Mouse (Mus musculus): ENCODE data around the gene Zfp385a.

Gene Zfp385a

DNA sequence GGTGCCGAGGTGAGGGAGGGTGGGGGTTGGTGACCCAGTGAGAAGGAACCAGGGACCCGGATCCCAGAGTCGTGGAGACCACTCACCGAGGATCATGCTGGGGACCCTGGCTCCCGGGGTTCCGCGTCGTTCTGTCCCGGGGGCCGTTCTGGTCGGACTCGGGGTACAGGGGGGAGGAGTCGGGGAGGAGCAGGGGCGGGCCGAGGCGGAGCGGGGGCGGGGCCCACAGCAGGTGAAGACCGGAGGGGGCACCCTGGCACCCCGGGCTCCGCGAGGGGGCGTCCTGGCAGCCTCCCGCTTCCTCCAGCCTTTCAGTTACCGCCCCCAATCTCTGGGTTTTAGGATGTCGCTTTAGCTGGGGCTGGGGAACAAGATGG lies at the start of gene Zfp385a:
Gene Zfp385a, minus strand, starts transcription at position 133 of the 377 bp plus-strand sequence.
- peak; percentile 28 to 67 for DNase-seq (ENCODE audit: low spot score in 2 of 2)

- DNase-seq (ENCODE audit: low spot score in 2 of 2) = no peak
Observed at GRCm38 (mm10) chr15:103388556-103389145, 48.8 kb upstream of the Zfp385a start.

DNA sequence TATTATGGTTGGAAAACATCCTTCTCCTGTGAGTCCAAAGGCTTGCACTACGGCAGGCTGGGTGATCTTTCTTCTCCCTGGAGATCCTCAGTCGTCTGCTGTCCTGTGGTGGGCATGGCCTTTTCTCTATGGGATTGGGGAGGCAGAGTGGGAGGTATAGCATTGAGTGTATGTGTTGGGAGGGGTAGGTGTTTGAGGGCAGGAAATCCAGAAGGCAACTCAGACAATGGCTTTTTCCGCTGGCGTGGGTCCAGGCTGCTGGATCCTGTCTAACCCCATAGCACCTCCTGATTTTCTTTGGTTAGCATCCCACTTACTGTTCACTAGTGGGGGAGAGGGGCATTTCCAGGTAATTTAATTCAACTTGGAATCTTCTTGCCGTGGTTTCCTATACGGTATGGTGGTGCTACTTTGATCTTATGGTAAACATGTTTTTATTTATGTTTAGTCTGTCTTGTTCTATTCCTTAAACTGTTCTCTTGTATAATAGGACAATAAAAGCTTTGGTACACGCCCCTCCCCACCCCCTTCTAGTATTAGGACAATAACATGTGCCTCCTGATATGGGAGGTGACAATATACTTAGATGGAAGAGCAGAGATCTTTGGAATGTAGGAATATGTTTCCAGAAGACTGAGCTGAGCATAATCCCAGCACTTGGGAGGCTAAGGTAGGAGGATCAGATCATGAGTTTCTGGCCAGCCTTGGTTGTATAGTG lies 44.0 kb upstream of the Zfp385a start:
- no peak for DNase-seq (ENCODE audit: low spot score in 2 of 2)

DNA sequence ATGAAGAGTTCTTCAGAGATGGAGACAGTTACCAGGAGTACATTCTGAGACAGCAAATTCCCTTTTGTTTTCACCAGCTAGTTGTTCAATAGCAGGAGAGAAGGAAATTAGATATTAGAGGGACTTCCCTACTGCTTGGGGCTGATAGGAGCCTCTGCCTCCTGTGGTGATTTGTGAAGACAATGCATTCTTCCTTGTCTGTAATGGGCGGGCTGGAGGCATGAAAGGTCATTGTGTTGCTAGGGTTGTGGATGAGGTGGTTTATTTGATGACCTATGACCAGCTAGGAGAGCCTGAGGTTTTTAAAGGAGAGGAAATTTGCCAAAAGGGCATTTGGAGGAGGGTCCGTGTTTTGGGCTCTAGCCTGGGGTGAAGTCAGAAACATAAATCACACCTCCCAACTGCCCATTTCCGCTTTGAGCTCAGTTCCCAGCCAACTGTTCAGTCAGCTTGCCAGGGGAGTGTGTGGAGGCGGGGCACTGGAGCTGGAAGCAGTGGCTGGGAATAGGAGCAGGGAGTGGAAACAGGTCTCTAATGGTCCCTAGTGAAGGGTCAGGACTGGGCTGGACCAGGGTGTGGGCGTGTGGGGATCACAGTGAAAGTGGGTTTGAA lies 43.0 kb upstream of the Zfp385a start:
- DNase-seq (ENCODE audit: low spot score in 2 of 2) = no peak

- DNase-seq (ENCODE audit: low spot score in 2 of 2) = no peak
Observed at GRCm38 (mm10) chr15:103382075-103382474, 42.2 kb upstream of the Zfp385a start.

GRCm38 (mm10) chr15:103378665-103379356 lies 38.9 kb upstream of the Zfp385a start:
- DNase-seq (ENCODE audit: low spot score in 2 of 2) = no peak

DNA sequence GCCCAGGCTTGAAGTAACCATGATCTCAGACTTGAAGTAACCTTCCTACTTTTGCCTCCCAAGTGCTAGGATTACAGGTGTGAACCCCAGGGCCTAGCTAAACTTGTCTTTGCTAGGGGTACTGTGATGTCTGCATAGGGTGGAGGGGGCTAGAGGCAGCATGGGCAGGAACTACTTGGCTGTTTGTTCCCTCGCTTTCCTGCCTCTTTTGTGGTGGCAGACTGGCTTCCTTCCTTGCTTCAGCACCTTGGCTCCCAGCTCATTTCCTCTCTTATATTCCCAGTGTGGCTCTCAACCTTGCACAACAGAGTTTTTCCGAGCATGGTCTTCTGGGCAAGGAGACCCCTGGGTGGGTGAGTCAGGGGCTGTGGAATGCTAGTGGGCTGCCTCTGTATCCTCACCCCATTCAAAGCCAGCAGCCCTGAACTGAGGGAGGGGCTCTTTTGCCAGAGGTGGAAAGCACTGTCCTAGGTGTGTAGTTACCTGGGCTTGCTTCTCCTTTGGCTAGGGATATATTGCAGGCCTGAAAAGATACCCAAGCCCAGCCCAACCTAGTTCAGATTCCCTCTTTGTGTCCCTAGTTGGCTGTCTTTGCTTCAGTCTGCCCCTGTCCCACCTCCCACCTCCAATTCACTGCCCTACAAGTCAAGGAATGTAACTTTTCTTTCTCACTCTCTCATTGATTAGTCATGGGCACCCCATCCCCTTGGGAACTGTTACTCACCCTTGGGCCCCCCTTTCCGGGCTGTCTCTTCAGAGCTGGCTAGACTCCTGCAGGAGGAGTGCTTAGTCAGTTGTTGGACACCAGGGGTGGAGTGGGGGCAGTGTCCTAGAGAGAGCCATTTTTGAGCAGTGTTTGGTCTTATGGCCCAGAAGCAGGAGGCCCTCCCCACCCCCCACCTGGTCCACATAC lies 38.1 kb upstream of the Zfp385a start:
- DNase-seq (ENCODE audit: low spot score in 2 of 2) = no peak

- no peak for DNase-seq (ENCODE audit: low spot score in 2 of 2)
Observed at GRCm38 (mm10) chr15:103376837-103377269, 37.0 kb upstream of the Zfp385a start.

GRCm38 (mm10) chr15:103375112-103375800 lies 35.4 kb upstream of the Zfp385a start:
- no peak for DNase-seq (ENCODE audit: low spot score in 2 of 2)

GRCm38 (mm10) chr15:103372461-103372860 lies 32.6 kb upstream of the Zfp385a start:
- no peak for DNase-seq (ENCODE audit: low spot score in 2 of 2)

DNA sequence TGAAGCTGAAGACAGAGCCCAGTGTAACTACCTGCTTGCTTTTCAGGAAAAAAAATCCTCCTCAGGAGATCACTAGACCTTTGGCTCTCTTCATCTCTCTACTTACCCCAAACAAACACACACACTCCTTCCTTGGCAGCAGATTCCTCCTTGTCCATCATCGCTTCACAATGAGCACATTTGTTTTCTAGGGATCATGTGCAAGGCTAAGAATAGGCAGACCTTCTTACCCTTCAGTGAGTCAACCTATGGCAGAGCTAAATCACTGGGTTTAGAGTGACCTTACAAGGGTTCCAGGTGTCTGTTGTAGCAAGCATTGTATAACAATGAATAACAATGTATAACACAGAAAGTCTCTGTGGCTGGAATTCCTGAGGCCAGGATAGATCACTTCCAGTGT lies 31.8 kb upstream of the Zfp385a start:
- no peak for DNase-seq (ENCODE audit: low spot score in 2 of 2)

- DNase-seq (ENCODE audit: low spot score in 2 of 2) = no peak
Observed at GRCm38 (mm10) chr15:103371208-103371607, 31.3 kb upstream of the Zfp385a start.

- DNase-seq (ENCODE audit: low spot score in 2 of 2) = no peak
Observed at GRCm38 (mm10) chr15:103370462-103370861, 30.6 kb upstream of the Zfp385a start.

DNA sequence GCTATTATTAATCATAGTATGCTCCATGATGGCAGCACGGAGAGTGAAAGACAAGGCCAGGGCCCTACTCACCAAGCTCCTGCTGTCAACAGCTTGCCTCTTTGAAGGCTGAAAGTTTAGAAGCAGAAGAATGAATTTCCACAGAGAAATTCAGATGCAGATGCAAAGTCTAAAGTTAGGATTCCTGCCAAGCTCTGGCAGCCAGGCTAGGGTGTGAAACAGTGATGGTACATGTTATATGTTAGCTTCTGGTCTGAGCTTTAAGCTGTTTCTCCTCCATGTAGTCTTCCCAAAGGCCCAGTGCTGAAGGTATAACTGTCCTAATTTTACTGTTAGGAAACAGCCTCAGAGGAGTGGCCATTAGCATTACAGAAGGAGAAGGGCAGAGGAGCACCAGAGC lies 29.2 kb upstream of the Zfp385a start:
- DNase-seq (ENCODE audit: low spot score in 2 of 2) = no peak

GRCm38 (mm10) chr15:103368179-103368940 lies 28.5 kb upstream of the Zfp385a start:
- no peak for DNase-seq (ENCODE audit: low spot score in 2 of 2)

DNA sequence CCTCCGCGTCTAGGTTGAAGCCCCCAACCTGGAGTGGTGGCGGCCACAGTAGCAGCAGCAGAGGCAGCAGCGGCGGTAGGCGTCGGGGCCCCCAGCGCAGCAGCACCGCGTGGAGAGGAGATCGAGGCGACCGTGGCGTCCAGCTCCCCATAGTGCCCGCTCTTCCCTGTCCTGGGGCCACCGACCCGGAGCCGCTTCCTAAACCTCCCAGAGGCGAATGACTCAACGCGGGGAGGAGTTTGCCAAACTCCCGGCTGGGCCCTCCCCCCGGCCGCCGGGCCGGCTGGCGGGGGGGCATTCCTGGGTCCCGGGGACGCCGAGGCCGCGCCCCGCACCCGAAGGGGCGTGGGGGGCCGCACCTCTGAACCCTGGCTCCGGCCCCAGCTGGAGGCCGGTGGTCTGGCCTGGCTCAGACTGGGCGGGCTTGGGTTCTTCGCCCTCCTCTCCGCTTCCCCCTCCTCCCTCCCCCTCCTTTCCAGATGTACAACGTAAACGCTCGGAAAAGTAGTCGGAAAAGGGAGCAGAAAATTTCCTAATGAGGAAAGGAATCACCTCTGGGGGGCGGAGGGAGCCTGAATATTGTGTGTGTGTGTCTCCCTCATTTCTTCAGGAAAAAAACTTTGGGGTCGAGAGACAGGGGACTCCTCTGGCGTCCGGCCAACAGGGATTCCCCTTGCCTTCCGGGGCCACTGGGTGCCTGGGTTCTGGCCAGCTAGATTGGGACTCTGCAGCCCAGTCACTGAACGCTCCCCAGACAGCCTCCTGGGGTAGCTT lies 26.7 kb upstream of the Zfp385a start, which contains the start of gene Itga5:
Gene Itga5, minus strand, starts transcription at position 388 of the 774 bp plus-strand sequence.
- DNase-seq (ENCODE audit: low spot score in 2 of 2) = peak; percentile 24 to 26

DNA sequence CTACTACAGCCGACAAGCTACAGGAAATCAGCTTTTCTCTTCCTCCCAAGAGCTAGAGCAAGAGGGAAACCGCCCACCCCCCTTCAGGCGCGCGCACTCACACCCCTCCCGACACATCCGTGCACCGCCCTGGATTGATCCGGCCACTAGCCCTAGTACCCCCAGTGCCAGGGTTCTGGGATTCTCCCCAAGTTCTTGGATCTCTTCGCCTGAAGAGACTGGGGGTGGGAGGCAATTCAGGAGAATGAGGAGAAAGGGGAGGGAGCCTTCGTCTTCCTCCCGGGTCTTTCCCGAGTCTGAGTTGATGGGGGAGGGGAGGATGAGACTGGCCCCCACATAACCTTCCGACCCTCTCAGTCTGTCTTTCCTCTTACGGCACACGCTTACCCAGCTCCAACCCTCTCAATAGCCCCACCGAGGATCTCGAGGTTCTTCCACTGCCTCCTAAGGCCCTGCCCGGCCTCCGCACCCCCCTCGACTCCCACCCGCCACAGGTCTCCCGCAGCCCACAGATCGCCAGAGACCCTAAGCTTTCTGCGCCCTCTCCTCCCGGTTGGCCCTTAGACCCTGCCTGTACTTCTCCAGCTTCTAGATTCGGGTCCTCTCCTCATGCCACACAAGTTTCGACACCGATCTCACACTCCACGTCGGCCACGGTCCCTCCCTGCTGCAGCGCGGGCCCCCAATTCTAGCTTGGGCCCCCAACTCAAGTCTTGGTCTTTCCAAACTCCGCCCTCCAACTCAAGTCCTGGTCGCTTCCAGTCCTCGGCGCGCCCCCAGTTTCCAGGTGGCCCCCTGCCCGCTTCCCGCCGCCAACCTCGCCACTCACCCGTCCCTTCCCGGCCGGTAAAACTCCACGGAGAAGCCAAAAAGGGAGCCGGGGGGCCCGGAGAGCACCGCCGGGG lies 25.8 kb upstream of the Zfp385a start:
- DNase-seq (ENCODE audit: low spot score in 2 of 2) = peak in 1 of 2 experiments; percentile 11

GRCm38 (mm10) chr15:103364761-103365160 lies 24.9 kb upstream of the Zfp385a start:
- no peak for DNase-seq (ENCODE audit: low spot score in 2 of 2)

All from natural killer cell, adult 2 months (primary cell).